Mouse (Mus musculus) mesoderm, embryonic 11.5 days (tissue): ENCODE data around the gene Pycr2.
"Not testable (repeated sequence)": the region's sequence is repeated elsewhere in the genome, so short reads cannot be mapped to it uniquely, and the experiment has no call there.

Experiments
- DNase-seq: peaks from one replicate; pipeline ENCODE4 v3.0.0-alpha.2; 2012; ENCODE audit warnings: low read depth, low spot score

Pycr2 gene

DNA sequence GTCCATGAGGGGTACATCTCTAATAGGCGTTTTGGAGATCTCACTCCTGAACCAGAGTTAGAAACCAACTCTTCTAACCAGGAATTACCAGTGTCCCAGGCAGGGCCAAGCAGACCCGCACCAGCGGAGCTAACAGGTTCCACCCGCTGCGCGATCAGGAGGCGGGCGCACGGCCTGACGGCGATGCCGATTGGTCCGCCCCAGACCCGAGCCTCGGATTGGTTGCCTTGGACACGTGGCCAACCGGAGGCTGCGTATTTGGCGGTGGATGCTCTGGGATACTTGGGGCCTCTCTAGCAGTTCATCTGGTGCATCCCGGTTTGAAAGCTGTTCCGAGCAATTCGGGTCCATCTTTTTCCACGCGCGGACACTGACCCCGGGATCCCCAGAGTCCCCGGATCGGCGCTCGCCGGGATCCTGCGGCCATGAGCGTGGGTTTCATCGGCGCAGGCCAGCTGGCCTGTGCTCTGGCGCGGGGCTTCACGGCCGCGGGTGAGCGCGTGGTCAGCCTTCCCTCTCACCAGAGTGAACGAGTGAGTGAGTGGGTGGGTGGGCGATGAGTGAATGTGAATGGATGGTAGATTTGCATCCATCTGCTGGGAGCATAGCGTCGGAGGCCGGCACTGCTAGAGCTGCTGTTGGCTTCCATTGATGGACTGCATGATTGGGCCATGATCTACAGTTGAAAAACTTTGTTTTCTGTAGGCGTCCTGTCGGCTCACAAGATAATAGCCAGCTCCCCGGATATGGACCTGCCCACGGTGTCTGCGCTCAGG, at the start of gene Pycr2:
Gene Pycr2, plus strand, starts transcription at position 255 of the 776 bp plus-strand sequence.
- peak; percentile 95 for DNase-seq

DNA sequence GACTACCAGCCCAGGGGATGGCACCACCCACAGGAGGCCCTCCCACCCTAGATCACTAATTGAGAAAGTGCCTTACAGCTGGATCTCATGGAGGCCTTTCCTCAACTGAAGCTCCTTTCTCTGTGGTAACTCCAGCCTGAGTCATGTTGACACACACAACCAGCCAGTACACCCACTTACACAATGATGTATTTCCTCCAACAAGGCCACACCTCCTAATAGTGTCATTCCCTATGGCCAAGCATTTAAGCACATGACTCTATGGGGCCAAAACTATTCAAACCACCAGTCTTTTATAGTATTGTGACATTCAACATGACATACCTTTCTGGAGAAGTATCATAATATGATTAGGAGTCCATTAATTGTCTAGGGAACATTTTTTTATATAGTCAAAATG, 45.3 kb upstream of the Pycr2 start:
- no peak for DNase-seq

DNA sequence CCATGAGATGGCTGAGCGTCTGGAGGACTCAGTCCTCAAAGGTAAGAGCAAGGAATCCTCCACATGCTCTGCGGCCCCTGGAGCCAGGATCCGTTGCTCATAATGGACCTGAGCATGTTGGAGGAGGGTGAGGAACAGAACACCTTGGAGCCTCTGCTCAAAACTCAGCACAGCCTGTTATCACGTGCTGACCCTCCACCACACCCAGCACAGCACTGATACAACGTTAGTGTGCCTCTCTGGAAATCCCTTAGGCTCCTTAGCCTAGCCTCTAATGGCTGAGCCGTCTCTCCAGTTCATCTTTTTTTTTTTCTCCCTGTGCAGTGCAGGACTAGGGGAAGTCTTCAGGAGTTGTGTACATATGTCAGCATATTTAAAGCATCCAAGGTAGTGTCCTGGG, 44.1 kb upstream of the Pycr2 start:
- DNase-seq = no peak

DNA sequence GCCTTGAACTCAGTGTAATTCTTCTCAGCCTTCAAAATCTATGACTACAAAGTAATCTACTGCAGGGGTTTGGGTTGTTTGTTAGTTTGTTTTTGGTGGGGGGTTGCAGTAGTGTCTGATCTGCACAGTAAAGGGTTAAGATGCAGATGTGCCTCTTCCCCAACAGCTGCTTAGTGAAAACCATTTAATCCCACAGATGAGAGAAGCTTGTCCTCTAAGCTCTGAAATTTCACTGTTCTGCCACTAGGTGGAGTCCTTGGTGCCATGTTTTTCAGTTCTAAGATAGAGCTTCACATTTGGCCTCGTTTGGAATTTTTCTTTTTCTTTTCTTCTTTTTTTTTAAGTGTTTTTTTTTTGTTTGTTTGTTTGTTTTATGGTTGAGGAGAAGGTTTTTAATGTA, 40.5 kb upstream of the Pycr2 start:
- DNase-seq = peak; percentile 59

DNA sequence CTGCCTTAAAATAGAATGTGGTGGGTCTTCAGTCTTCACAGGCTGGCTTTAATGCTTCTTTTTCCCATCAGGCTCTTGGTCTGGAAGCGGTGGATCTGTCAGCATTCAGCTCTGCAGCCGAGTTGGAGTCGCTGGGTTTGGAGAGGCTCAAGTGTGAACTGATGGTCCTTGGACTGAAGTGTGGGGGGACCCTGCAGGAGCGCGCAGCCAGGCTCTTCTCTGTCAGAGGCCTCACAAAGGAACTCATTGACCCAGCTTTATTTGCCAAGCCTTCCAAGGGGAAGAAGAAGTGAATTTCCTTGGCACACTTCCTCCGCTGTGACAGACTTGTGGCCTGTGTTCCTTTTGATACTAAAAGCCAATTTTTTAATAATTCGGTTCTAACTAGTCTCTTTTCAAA, 38.1 kb upstream of the Pycr2 start:
- no peak for DNase-seq

DNA sequence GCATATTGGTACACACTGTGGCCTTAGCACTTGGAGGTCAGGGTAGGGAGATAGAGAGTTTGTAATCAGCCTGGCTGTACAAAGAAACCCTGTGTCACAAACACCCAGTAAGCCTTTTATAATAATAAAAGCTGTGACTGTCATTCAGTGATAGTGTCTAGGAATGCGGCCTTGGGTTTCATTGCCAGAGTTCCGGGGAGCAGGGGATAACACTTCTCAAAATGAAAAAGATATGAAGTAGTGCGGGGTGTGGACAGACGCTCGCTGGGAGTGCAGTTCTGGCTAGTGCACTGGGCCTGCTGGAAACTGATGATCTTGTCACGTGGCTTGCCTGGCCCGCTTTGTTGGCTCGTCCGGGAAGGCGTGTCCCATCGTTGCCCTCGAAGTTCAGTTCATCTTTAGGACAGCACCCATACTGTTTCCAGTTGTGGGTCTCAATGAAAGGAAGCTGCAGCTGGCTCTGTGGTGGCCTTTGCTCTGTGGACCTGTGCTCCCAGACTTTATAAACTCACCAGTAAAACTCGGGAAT, 33.9 kb upstream of the Pycr2 start:
- DNase-seq = no peak

DNA sequence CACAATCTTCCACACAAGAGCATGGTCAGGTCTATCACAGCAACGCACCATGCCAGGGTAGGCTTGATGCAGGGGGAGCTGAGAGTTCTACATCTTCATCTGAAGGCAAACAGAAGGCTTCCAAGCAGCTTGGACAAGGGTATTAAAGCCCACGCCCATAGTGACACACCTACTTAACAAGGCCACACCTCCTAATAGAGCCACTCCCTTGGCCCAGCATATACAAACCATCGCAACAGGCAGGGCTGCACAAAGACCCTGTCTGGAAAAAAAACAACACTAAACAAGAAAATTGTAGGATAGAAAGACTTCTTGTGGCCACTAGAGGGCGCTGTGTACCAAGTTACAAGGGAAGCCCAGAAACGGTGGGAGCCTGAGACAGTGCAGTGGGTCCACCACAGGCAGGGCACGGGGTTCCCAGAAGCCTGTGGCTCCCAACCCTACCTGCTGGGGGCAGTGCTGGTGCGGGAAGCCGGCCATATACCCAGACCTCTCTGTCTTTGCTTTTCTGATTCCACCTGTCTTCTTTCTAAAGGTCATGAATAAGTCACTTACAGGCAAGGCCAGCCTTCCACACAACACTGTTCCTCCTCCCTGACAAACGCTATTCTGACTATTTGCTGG, 30.1 kb upstream of the Pycr2 start:
- DNase-seq = peak; percentile 81

DNA sequence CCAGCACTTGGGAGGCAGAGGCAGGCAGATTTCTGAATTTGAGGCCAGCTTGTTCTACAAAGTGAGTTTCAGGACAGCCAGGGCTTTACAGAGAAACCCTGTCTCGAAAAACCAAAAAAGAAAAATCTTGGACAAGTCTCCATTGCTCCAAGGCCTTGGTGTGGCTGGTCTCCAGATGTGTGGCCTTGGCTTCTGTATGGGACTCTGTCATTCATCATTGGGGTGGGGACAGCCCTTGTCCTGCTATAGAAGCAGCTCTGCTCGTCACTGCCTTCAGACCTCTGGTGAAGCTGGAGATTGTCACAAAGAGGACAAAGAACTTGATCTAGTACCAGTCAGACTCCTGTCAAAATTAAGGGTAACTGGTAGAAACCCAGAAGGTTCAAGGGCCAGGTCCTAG, 29.5 kb upstream of the Pycr2 start:
- DNase-seq = no peak

DNA sequence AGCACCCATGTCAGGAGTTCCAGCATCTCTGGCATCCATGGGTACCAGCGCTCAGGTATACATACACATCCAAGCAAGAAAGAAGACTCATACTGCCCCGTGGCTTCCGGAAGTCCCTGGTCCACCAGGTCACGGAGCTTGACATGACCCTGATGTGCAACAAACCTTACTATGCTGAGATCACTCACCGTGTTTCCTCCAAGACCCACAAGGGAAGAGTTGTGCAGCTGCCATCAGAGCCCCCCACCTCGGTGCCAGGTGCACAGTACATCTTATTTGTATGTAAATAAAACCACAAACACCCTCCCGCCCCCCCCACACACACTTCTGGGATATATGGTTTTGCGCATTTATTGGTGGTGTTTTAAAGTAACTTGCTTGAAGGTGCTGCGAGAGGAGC, 29.0 kb upstream of the Pycr2 start:
- no peak for DNase-seq

DNA sequence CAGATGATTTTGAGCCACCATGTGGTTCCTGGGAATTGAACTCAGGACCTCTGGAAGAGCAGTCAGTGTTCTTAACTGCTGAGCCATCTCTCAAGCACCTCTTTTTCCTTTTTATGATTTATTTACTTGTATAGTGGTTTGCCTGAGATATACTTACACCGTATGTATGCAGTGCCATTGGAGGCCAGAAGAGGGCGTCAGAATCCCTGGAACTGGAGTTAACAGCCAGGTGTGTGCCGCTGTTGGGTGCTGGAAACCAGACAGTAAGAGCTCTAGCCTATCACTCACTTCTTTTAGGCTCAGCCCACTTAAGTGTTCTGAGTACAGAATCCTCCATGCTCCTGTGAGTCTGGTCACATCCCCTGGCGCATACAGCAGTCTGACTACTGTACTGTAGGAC, 26.6 kb upstream of the Pycr2 start:
- no peak for DNase-seq

DNA sequence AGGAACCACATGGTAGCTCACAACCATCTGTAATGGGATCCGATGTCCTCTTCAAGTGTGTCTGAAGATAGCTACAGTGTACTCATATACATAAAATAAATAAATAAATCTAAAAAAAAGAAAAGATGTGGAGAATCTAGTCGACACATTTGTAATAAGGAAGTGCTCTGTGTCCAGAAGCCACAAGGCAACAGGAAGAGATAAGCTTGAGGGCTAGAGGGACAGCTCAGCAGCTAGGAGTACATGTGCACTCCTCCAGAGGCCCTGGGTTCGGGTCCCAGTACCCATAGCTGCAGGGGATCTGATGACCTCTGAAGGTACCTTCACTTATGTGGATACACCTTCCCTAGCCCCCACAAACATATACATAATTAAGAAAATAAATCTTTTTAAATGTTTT, 22.3 kb upstream of the Pycr2 start:
- no peak for DNase-seq

DNA sequence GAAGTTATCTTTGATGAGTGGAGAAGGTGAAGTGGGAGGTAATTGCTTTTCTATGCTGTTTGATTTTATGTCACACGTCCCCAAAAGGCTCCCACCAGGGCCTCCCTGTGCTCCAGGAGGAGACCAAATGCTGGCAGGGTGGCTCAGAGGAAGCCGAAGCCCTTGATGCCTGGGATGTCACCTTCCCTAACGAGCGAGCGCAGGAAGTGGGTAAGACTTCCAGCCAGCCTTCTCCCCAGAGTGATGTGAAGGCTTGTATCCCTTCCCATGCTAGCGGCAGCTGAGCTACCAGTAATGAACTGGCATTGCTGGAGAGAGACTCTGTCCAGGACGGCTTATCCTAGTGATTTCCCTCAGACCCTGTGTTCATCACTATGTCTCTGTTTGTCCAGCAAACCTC, 20.4 kb upstream of the Pycr2 start:
- DNase-seq = no peak

DNA sequence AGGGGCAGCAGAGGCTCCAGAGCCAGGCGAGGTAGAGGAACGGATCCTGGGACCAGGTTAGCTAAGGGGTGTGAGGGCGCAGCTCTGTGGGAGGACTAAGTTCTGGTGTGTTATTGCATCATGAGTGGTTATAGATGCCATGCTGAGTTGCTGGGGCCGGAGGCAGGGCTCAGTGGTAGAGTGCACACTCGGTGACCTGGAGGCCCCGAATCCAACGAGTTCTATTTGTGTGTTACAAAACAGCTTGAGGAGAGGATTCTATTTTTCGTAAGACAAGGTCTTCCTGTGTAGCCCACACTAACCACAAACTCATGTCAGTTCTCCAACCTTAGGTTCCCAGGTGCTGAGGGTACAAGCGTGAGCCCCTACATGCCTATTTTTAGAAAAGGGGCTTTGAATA, 19.6 kb upstream of the Pycr2 start:
- DNase-seq = no peak

DNA sequence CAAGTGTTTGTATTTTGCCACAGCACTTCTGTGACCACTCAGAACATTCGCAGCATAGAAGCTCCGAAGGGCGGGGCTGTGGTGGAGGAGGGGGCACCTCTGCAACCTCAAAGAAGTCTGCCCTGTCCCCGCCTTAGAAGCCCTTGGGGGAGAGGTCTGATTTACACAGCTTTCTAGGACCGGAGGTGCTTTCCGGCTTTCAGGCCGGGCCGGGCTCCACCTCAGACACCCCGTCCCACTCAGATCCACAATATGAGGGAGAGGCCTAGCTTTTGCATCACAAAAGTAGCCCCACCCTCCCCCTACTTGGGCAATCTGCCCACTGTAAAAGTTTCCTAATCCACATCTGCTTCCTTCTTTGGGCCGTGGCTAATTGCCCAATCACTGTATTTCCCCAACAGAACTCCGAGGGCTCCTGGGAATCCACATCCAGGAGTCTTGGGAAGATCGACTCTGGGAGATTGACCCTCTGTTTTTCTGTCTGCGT, 15.5 kb upstream of the Pycr2 start:
- DNase-seq = peak; percentile 33

DNA sequence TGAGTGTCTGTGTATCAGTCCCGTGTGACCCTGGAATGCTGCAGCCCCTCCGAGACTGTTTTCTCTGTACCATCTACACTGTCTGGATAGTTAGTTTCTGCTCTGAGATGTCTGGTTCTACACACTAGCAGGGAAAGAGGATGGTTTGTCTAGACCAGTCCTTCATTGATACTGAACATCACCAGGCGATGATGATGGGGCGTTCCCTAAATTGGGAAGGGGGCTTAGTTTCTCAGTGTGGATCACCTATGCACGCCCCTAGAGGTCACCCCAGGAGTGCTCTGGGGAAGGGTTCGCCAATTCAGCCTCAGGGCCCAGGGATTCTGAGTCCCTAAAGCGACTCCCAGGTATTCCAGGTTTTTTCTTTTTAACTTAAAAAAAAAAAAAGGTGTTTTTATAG, 14.9 kb upstream of the Pycr2 start:
- DNase-seq = no peak

DNA sequence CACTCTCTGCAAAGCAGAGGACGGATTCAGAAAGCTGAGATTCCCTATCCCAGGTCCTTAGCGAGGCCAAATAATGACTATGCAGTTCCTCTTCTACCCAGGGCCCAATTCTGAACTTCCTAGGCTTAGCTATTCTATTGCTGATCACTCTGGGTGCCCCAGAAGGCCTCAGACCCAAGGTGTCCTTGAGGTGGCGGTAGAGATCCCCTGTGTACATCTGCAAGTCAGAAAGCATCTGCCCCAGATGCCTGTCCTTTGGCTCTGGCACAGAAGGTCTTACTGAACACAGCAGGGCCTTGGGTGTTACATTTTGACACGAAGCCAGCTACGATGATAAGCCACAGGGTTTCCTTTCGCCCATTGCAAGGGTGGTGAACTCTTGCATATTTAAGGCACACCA, 14.3 kb upstream of the Pycr2 start:
- DNase-seq = no peak

DNA sequence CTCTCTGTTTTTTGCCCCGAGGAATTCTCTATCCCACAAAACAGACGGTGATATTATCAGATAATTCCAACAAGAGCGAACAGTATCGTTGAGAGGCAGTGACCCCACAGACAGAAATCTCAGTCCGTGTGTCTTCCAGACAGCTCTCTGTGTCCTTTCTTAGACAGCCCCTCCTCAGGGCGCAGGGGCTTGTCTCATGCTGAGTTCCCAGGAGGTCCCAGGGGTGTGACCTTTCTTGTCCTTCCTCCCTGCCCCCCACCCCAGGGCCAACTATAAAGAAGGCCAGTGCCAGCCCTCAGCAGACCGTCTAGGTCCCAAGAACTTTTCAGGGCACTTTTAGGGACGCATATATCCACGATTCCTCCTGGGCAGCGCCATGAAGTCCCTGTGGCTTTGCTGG, 11.3 kb upstream of the Pycr2 start, which contains the start of gene Lefty2:
Gene Lefty2, plus strand, starts transcription at position 301 of the 400 bp plus-strand sequence.
- no peak for DNase-seq

DNA sequence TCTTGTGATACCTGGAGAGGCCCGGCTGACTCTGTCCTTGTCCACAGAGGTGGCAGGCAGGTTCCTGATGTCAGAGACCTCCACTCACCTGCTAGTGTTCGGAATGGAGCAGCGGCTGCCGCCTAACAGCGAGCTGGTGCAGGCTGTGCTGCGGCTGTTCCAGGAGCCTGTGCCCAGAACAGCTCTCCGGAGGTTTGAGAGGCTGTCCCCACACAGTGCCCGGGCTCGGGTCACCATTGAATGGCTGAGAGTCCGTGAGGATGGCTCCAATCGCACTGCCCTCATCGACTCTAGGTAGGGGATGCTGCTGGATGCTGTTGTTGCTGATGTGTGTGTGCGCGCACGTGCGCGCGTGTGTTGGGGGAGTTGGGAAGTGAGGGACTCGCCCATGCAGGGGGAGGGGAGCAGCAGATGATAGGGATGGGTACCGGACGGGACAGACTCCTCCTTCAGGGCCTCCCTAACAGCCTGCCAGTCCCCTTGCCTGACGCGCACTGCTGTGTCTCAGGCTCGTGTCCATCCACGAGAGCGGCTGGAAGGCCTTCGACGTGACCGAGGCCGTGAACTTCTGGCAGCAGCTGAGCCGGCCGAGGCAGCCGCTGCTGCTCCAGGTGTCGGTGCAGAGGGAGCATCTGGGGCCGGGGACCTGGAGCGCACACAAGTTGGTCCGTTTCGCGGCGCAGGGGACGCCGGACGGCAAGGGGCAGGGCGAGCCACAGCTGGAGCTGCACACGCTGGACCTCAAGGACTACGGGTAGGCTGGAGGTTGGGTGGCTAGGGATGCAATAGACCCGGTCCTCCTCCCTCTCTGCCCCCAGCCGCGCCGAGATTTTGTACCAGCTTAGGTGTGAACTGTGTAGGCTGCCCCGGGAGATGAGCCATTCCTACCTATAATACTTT, 9.8 kb upstream of the Pycr2 start:
- not testable (repeated sequence) for DNase-seq

DNA sequence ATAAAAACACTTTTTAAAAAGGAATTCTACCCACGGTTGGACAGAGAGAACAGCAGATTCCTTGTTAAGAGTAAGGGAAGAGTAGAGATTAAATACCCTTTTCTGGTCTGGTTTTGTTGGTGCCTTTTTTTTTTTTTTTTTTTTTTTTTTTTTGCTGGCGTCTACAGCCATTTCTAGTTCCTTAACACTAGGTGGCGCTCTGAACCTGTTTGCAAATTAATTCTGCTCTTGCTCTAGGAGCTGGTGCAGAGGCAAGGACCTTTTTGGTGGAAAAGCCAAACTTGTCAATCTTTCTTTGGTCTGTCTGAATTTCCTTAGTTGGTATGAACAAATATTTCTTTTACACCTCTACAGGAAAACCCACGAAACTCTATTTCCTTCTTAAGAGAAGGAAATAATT, 3.0 kb upstream of the Pycr2 start:
- DNase-seq = peak; percentile 78

DNA sequence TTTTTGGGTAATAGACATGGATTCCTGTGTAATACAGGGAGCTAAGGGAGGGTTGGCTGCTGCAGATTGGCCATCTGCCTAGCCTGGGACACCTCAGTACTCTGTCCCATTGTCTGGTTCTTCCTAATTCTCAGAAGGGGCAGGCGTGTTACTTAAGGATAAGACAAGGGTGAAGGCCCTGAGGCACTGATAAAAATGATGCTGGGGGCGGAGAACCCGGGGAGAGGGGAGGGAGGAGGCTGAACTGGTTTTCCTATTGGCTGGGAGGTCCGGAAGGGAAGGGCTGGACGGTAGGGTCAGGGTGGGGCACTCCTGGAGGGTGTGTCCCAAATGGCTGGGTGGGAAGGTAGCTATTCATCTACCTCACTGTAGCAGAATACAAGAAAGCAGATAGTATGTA, 1.2 kb upstream of the Pycr2 start:
- no peak for DNase-seq

DNA sequence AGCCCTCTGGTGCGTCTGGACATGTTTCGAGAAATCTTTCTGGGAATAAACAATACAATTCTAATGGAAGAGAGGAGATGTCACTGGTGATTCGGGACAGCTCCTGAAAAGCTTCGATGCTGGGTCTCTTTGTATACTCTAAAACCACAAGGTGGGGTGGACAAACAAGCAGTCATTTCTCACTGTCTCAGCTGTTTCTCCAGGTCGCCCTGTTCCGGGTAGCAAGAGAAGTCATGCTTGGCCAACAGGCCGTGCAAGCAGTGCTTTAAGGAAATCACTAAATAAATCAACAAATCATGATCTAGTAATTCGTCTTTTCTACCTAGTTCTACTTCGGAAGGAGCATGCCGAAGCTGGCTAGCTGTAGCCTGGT, 441 bp upstream of the Pycr2 start:
- no peak for DNase-seq

DNA sequence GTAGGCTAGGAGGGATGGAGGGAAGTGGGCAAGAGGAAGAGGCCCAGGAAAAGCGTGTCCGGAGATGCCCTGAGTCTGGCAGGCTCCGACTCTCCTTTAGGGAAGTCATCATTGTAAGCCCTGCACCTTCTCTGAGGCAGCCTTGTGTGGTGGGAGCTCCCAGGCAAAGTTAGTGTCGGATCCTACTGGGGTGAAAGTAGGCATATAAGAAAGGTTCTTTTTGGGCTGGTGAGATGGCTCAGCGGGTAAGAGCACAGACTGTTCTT, 655 bp downstream of the Pycr2 start:
- no peak for DNase-seq
